Mouse (Mus musculus): ENCODE results near the gene Rbfox2.
"Not testable (repeated sequence)": the region's sequence is repeated elsewhere in the genome, so short reads cannot be mapped to it uniquely, and the experiment has no call there.

The Rbfox2 gene

GRCm38 (mm10) chr15:77273947-77274346, 32.9 kb downstream of the Rbfox2 start:
- no peak for DNase-seq (ENCODE audit: low spot score in 2 of 2)

- no peak for DNase-seq (ENCODE audit: low spot score in 2 of 2)
Measured at GRCm38 (mm10) chr15:77271285-77271684, 35.5 kb downstream of the Rbfox2 start.

- not testable (repeated sequence) for DNase-seq (ENCODE audit: low spot score in 2 of 2)
Measured at GRCm38 (mm10) chr15:77269496-77269895, 37.3 kb downstream of the Rbfox2 start.

GRCm38 (mm10) chr15:77268415-77268814, 38.4 kb downstream of the Rbfox2 start:
- no peak for DNase-seq (ENCODE audit: low spot score in 2 of 2)

GRCm38 (mm10) chr15:77265318-77265717, 41.5 kb downstream of the Rbfox2 start:
- no peak for DNase-seq (ENCODE audit: low spot score in 2 of 2)

- no peak for DNase-seq (ENCODE audit: low spot score in 2 of 2)
Measured at GRCm38 (mm10) chr15:77264314-77264713, 42.5 kb downstream of the Rbfox2 start.

- DNase-seq (ENCODE audit: low spot score in 2 of 2), result no peak
Measured at GRCm38 (mm10) chr15:77262782-77263181, 44.0 kb downstream of the Rbfox2 start.

GRCm38 (mm10) chr15:77257437-77258229, 49.2 kb downstream of the Rbfox2 start:
- no peak for DNase-seq (ENCODE audit: low spot score in 2 of 2)

- DNase-seq (ENCODE audit: low spot score in 2 of 2), result no peak
Measured at GRCm38 (mm10) chr15:77256782-77257181, 50.0 kb downstream of the Rbfox2 start.

GRCm38 (mm10) chr15:77254636-77255035, 52.2 kb downstream of the Rbfox2 start:
- DNase-seq (ENCODE audit: low spot score in 2 of 2), result no peak

- no peak for DNase-seq (ENCODE audit: low spot score in 2 of 2)
Measured at GRCm38 (mm10) chr15:77254128-77254527, 52.7 kb downstream of the Rbfox2 start.

GRCm38 (mm10) chr15:77251706-77252105, 55.1 kb downstream of the Rbfox2 start:
- DNase-seq (ENCODE audit: low spot score in 2 of 2), result no peak

- no peak for DNase-seq (ENCODE audit: low spot score in 2 of 2)
Measured at GRCm38 (mm10) chr15:77250806-77251205, 56.0 kb downstream of the Rbfox2 start.

GRCm38 (mm10) chr15:77249421-77249820, 57.4 kb downstream of the Rbfox2 start:
- DNase-seq (ENCODE audit: low spot score in 2 of 2), result no peak

GRCm38 (mm10) chr15:77245418-77246365, 61.1 kb downstream of the Rbfox2 start:
- no peak for DNase-seq (ENCODE audit: low spot score in 2 of 2)

GRCm38 (mm10) chr15:77244634-77245033, 62.2 kb downstream of the Rbfox2 start:
- no peak for DNase-seq (ENCODE audit: low spot score in 2 of 2)

GRCm38 (mm10) chr15:77243876-77244560, 62.8 kb downstream of the Rbfox2 start:
- DNase-seq (ENCODE audit: low spot score in 2 of 2), result no peak

GRCm38 (mm10) chr15:77240607-77241006, 66.2 kb downstream of the Rbfox2 start:
- DNase-seq (ENCODE audit: low spot score in 2 of 2), result no peak

- no peak for DNase-seq (ENCODE audit: low spot score in 2 of 2)
Measured at GRCm38 (mm10) chr15:77239564-77239963, 67.2 kb downstream of the Rbfox2 start.

GRCm38 (mm10) chr15:77237661-77238060, 69.1 kb downstream of the Rbfox2 start:
- no peak for DNase-seq (ENCODE audit: low spot score in 2 of 2)

- DNase-seq (ENCODE audit: low spot score in 2 of 2), result no peak
Measured at GRCm38 (mm10) chr15:77236055-77236567, 70.7 kb downstream of the Rbfox2 start.

GRCm38 (mm10) chr15:77235551-77235950, 71.3 kb downstream of the Rbfox2 start:
- no peak for DNase-seq (ENCODE audit: low spot score in 2 of 2)

All from spleen, postnatal 14 days (tissue).